Mouse (Mus musculus) neural tube, embryonic 10.5 days (tissue): ENCODE data around the gene Egfl6.

ENCODE experiments used
- DNase-seq: peaks from one replicate; pipeline ENCODE4 v3.0.0-alpha.2; 2017; ENCODE audit warnings: low spot score; ENCODE audit errors: extremely low spot score

Gene Egfl6

GRCm38 (mm10) chrX:166584947-166585824, at the start of gene Egfl6:
Gene Egfl6, minus strand, starts transcription at chrX:166585720.
- DNase-seq, result peak; percentile 23

- DNase-seq, result no peak
Observed at GRCm38 (mm10) chrX:166626866-166627570, 41.5 kb upstream of the Egfl6 start.

GRCm38 (mm10) chrX:166626174-166626573, 40.7 kb upstream of the Egfl6 start:
- no peak for DNase-seq

GRCm38 (mm10) chrX:166623176-166623575, 37.7 kb upstream of the Egfl6 start:
- DNase-seq, result no peak

GRCm38 (mm10) chrX:166621560-166622301, 36.2 kb upstream of the Egfl6 start:
- no peak for DNase-seq

GRCm38 (mm10) chrX:166620900-166621299, 35.4 kb upstream of the Egfl6 start:
- DNase-seq, result no peak

GRCm38 (mm10) chrX:166619084-166619483, 33.6 kb upstream of the Egfl6 start:
- DNase-seq, result no peak

- no peak for DNase-seq
Observed at GRCm38 (mm10) chrX:166615191-166615590, 29.7 kb upstream of the Egfl6 start.

- no peak for DNase-seq
Observed at GRCm38 (mm10) chrX:166576111-166576510, 9.4 kb downstream of the Egfl6 start.

GRCm38 (mm10) chrX:166565983-166566382, 19.5 kb downstream of the Egfl6 start:
- no peak for DNase-seq

- no peak for DNase-seq
Observed at GRCm38 (mm10) chrX:166565401-166565800, 20.1 kb downstream of the Egfl6 start.

- DNase-seq, result no peak
Observed at GRCm38 (mm10) chrX:166564900-166565299, 20.6 kb downstream of the Egfl6 start.

- DNase-seq, result no peak
Observed at GRCm38 (mm10) chrX:166559333-166559732, 26.2 kb downstream of the Egfl6 start.

- DNase-seq, result no peak
Observed at GRCm38 (mm10) chrX:166552355-166552754, 33.2 kb downstream of the Egfl6 start.

GRCm38 (mm10) chrX:166546495-166546894, 39.0 kb downstream of the Egfl6 start:
- DNase-seq, result no peak

GRCm38 (mm10) chrX:166535138-166535537, 50.4 kb downstream of the Egfl6 start:
- no peak for DNase-seq

GRCm38 (mm10) chrX:166533432-166533831, 52.1 kb downstream of the Egfl6 start:
- DNase-seq, result no peak

GRCm38 (mm10) chrX:166531671-166532070, 53.8 kb downstream of the Egfl6 start:
- DNase-seq, result no peak

- no peak for DNase-seq
Observed at GRCm38 (mm10) chrX:166528126-166528525, 57.4 kb downstream of the Egfl6 start.

- DNase-seq, result no peak
Observed at GRCm38 (mm10) chrX:166525637-166526315, 59.7 kb downstream of the Egfl6 start.

GRCm38 (mm10) chrX:166520782-166521181, 64.7 kb downstream of the Egfl6 start:
- DNase-seq, result no peak
